Mouse (Mus musculus) forebrain, postnatal 0 days (tissue): Measurements from ENCODE around the gene Ccng2. TPM values are rescaled to one million over a fixed set of nuclear protein-coding genes. Genes with fewer than 3 reads are reported as not detected.

Experiments
- ATAC-seq: fragments of 200-750 bp; cut with Nextera tagmentation; 2 replicates; pipeline ENCODE4 v1.8.0; 2017; ENCODE audit warnings: mild to moderate bottlenecking, moderate library complexity
- DNase-seq: peaks from one replicate; pipeline ENCODE4 v3.0.0-alpha.2; 2015
- H3K27ac ChIP-seq: fragments of 300-500 bp; sonication (generic); 2 replicates; pipeline ENCODE4 v1.5.1; 2014; ENCODE audit warnings: low read depth, mild to moderate bottlenecking, antibody characterized with exemption, low read length, moderate library complexity, mixed read lengths
- H3K27me3 ChIP-seq: fragments of 300-500 bp; sonication (generic); 2 replicates; pipeline ENCODE4 v1.6.1; 2014; ENCODE audit warnings: mild to moderate bottlenecking, low read length, mixed read lengths; ENCODE audit not compliant: insufficient read depth
- H3K36me3 ChIP-seq: fragments of 300-500 bp; sonication (generic); 2 replicates; pipeline ENCODE4 v1.6.1; 2014; ENCODE audit warnings: mild to moderate bottlenecking, moderate library complexity; ENCODE audit not compliant: insufficient read depth
- H3K4me1 ChIP-seq: fragments of 300-500 bp; sonication (generic); 2 replicates; pipeline ENCODE4 v1.6.1; 2014; ENCODE audit warnings: antibody characterized with exemption; ENCODE audit not compliant: insufficient read depth
- H3K4me2 ChIP-seq: fragments of 300-500 bp; sonication (generic); 2 replicates; pipeline ENCODE4 v1.6.1; 2014; ENCODE audit warnings: low read depth, mild to moderate bottlenecking, moderate library complexity
- H3K4me3 ChIP-seq: fragments of 300-500 bp; sonication (generic); 2 replicates; pipeline ENCODE4 v1.5.1; 2014; ENCODE audit warnings: low read depth, low read length, mixed read lengths
- H3K9ac ChIP-seq: fragments of 300-500 bp; sonication (generic); 2 replicates; pipeline ENCODE4 v1.6.1; 2014; ENCODE audit warnings: mild to moderate bottlenecking
- H3K9me3 ChIP-seq: fragments of 300-500 bp; sonication (generic); 2 replicates; pipeline ENCODE4 v1.6.1; 2016; ENCODE audit warnings: low read length
- CTCF ChIP-seq: sonication (generic); IDR thresholded peaks from 2 replicates; pipeline ENCODE4 v1.5.1; 2016; ENCODE audit warnings: antibody characterized with exemption, control low read depth, low read depth
- WGBS: fragments of 180-500 bp; shearing (Covaris S2); extraction: QIAGEN DNeasy Blood & Tissue Kit; methylation state at CpG from one replicate; pipeline ENCODE4 v1.1.7; 2014; 5-methylcytosine and 5-hydroxymethylcytosine counted together
- polyA plus RNA-seq: library from polyadenylated mRNA; unstranded; fragments of >200 nt; fragmentation: Nextera tagmentation; extraction: Ambion mirVana; gene quantifications from 2 replicates; pipeline ENCODE4 v1.2.1, GENCODE M21; 2015
- total RNA-seq: library from RNA; depleted of rRNA; stranded (reverse); fragments of >200 nt; gene quantifications from 2 replicates; pipeline ENCODE4 v1.2.3, GENCODE M21; 2014

Ccng2 gene
- total and polyA plus RNA-seq, 2 experiments from 2014 or later: 49.7 to 73.4 TPM

DNA sequence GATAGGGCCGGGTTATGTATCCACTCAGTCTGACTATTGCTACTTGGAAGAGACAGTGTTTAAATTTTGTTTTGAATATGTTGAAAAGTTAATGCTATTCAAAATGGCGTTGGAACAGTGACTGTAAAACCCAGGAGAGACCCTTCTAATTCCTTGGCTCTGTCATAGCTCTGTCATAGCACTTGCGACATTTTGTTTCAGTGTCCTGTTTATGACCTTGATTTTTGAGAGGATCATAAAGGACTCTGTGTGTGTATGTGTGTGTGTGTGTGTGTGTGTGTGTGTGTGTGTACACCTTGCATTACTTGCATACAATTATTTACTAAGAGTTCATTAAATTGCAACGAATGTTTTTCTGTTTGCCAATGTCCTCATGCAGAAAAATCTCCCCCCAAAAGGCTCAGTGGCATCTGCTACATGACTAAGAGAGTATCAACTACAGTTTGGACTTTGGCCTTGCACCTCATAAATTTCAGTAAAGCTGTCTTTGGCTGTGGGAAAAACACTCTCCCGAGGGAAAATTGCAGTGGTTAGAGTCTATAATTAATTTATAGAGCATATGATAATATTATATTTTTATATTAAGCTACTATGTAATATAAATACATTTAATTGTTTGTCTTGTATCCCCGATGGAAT, 17.0 kb upstream of the Ccng2 start:
- Histone ChIP-seq H3K9ac (no peak overlapping the region), H3K27me3 (no peaks in the 10 kb centered on the region), H3K9me3 (no peaks in the 10 kb centered on the region), H3K4me1 (no peaks in the 10 kb centered on the region), H3K4me3 (no peak overlapping the region), H3K27ac (no peak overlapping the region), H3K36me3 (no peaks in the 10 kb centered on the region), H3K4me2 (no peak overlapping the region)
- ATAC-seq (no peak), DNase-seq (no peak)
- WGBS: 84% methylated on average over 6 of the region's 6 CpGs
- no peak for TF ChIP-seq CTCF

DNA sequence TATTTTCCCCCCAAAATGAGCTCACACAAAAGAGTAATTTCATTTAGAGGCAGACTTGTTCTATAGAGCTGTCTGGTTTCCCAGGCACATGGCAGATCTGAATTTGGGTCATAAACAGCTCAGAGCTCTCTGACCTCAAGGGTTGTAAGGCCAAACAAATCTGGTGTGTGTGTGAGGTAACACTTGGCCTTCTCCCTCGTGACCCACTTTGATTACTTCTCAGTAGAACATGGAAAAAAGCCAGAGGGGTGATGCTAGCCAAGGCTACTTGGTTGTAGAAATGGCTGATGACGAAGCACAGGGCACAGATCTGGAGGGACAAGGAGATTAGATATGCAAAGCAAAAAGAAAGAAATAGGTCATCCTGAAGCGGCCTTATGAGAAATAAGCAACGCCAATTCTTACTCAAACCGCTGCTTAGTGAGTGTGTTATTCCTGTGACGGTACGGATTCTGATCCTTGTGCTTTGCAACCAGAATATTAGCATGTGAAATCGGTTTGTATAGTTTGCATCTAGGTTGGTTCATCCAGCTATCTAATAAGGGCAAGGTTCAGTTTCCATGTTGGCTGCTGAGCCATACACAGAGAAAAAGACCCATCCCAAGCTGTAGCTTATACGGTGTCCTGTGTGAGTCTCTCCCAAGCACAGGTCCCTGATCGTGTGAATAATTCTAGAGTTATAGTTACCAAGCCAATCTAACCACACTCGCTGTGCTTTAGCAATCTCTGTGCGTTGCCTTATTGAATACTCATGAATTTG, 15.9 kb upstream of the Ccng2 start:
- Histone ChIP-seq H3K4me1 (no peaks in the 10 kb centered on the region), H3K27me3 (no peaks in the 10 kb centered on the region), H3K4me2 (no peak overlapping the region), H3K9me3 (no peaks in the 10 kb centered on the region), H3K9ac (no peak overlapping the region), H3K36me3 (no peaks in the 10 kb centered on the region), H3K4me3 (no peak overlapping the region), H3K27ac (no peak overlapping the region)
- ATAC-seq: no peak
- no peak for TF ChIP-seq CTCF
- 83% methylated on average over 12 of the region's 12 CpGs for WGBS
- DNase-seq: no peak

DNA sequence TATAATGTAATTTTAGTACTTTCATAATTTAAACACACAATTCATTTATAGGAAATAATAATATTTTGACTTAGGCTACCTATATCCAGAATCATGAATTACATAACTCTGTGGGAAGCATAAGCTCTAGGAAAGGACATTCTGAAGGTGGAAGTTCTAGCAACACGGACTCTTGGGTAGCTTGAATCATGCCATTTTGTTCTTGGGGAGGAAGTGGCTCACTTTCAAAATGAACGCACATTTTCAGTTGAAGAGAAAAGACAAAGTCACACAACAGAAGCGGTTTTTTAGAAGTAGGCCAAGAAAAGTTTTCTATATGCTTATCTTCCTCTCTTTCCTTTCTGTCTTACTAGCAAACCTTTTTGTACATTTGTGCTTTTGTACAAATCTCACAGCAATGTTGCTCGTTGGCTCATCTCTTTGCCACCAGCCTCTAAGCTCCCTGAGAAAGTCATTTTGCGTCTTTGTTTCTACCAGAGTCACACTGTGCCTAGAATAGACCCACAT, 11.2 kb upstream of the Ccng2 start:
- no peak overlapping the region for H3K27ac ChIP-seq
- H3K4me1 ChIP-seq: no peaks in the 10 kb centered on the region
- ATAC-seq (no peak), DNase-seq (no peak)
- no peak overlapping the region for H3K4me2 ChIP-seq
- no peaks in the 10 kb centered on the region for H3K9me3 ChIP-seq
- H3K27me3 ChIP-seq: no peaks in the 10 kb centered on the region
- WGBS: 86% methylated on average over 5 of the region's 5 CpGs
- H3K4me3 ChIP-seq: no peak overlapping the region
- no peaks in the 10 kb centered on the region for H3K36me3 ChIP-seq
- TF ChIP-seq CTCF: no peak
- no peak overlapping the region for H3K9ac ChIP-seq

DNA sequence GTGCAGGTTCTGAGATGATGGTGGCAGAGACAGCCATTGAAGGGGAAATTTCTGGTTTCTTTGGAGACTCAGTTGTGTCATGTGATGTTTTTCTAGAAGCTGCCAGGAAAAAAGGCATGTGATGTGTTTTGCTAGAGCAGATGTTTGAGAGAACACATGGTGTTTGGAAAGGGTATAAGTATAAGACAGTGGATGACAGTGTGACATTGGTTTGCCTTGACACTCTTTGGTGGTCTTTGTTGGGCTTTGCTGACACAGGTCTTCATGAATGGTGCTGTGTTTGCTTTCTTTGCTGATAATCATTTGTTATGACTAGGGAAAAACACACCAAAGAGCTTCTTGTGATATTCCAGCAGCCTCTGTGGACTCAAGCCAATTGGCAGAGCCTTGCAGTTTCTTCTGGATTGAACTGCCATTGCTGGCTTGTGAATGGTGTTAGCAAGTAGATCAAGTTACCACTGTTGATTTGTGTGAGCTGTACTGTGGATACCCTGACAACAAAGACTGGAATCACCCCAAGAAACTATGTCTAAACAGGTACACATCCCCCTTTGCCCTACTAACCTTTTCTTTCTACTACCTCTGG, 10.1 kb upstream of the Ccng2 start:
- no peaks in the 10 kb centered on the region for H3K9me3 ChIP-seq
- no peak overlapping the region for H3K9ac ChIP-seq
- DNase-seq (no peak), ATAC-seq (no peak)
- no peak overlapping the region for H3K4me3 ChIP-seq
- no peaks in the 10 kb centered on the region for H3K4me1 ChIP-seq
- H3K36me3 ChIP-seq: no peaks in the 10 kb centered on the region
- H3K27me3 ChIP-seq: no peaks in the 10 kb centered on the region
- H3K27ac ChIP-seq: no peak overlapping the region
- no peak overlapping the region for H3K4me2 ChIP-seq
- TF ChIP-seq CTCF: no peak

- Histone ChIP-seq H3K9me3 (no peaks in the 10 kb centered on the region), H3K9ac (no peak overlapping the region), H3K4me2 (no peak overlapping the region), H3K36me3 (no peaks in the 10 kb centered on the region), H3K4me1 (no peaks in the 10 kb centered on the region), H3K27me3 (no peaks in the 10 kb centered on the region), H3K27ac (no peak overlapping the region), H3K4me3 (no peak overlapping the region)
- TF ChIP-seq CTCF: no peak
- no peak for ATAC-seq
- DNase-seq: no peak
These were observed 7.7 kb upstream of the Ccng2 start for GRCm38 (mm10) chr5:93259349-93259748.

DNA sequence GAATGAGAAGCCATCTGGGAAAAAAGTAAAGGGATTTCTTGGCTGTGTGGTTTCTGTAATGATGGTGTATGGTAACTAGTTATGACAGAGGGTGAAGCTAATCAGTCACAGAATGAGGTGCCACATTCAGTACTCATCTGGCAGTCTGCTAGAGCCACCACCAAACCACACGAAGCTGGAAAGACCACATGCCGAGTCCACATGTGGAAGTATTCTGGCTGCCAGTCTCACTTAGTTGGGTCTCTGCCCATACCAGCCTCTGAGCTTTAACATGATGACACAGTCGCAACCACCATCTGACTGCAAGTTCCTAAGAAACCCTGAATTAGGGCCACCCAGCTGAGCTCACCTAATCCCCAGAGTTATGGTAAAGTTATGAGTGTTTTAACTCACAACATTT, 6.1 kb upstream of the Ccng2 start:
- DNase-seq: no peak
- no peak overlapping the region for H3K27ac ChIP-seq
- no peaks in the 10 kb centered on the region for H3K36me3 ChIP-seq
- H3K9ac ChIP-seq: no peak overlapping the region
- no peak overlapping the region for H3K4me2 ChIP-seq
- 56% methylated on average over 3 of the region's 3 CpGs for WGBS
- no peak overlapping the region for H3K4me3 ChIP-seq
- H3K27me3 ChIP-seq: no peaks in the 10 kb centered on the region
- no peak for TF ChIP-seq CTCF
- no peaks in the 10 kb centered on the region for H3K9me3 ChIP-seq
- no peak for ATAC-seq
- H3K4me1 ChIP-seq: no peaks in the 10 kb centered on the region

GRCm38 (mm10) chr5:93262751-93263150, 4.3 kb upstream of the Ccng2 start:
- WGBS: 85% methylated on average over 2 of the region's 2 CpGs
- Histone ChIP-seq H3K9ac (no peak overlapping the region), H3K4me2 (no peak overlapping the region), H3K36me3 (no peaks in the 10 kb centered on the region), H3K9me3 (no peaks in the 10 kb centered on the region), H3K4me3 (no peak overlapping the region), H3K4me1 (no peaks in the 10 kb centered on the region), H3K27ac (no peak overlapping the region), H3K27me3 (no peaks in the 10 kb centered on the region)
- ATAC-seq (no peak), DNase-seq (no peak)
- no peak for TF ChIP-seq CTCF
